Mouse (Mus musculus) olfactory bulb, adult 2 months (tissue): ENCODE data around the gene Asxl1. TPM values are rescaled to one million over a fixed set of nuclear protein-coding genes. Genes with fewer than 3 reads are reported as not detected.

Experiments used
- H3K27ac ChIP-seq: fragments of 200-500 bp; 2 replicates; pipeline ENCODE4 v1.5.1; 2012; ENCODE audit warnings: low read depth, low read length; ENCODE audit not compliant: insufficient read depth
- H3K4me1 ChIP-seq: fragments of 200-500 bp; 2 replicates; pipeline ENCODE4 v1.6.1; 2012; ENCODE audit warnings: low read length; ENCODE audit not compliant: control insufficient read depth, insufficient read depth
- H3K4me3 ChIP-seq: fragments of 200-500 bp; 2 replicates; pipeline ENCODE4 v1.5.1; 2012; ENCODE audit warnings: mild to moderate bottlenecking, low read depth, low read length, moderate library complexity; ENCODE audit not compliant: insufficient read depth
- CTCF ChIP-seq: fragments of 200-500 bp; IDR thresholded peaks from 2 replicates; pipeline ENCODE4 v1.5.1; 2012; ENCODE audit warnings: low read depth, mild to moderate bottlenecking, low read length, moderate library complexity; ENCODE audit not compliant: insufficient read depth
- POLR2A ChIP-seq: fragments of 200-500 bp; IDR thresholded peaks from 2 replicates; pipeline ENCODE4 v1.6.1; 2012; ENCODE audit warnings: mild to moderate bottlenecking, low read depth, low read length, moderate library complexity; ENCODE audit not compliant: insufficient read depth
- WGBS: fragments of 180-500 bp; shearing (Covaris S2); methylation state at CpG from one replicate; pipeline ENCODE4 v1.1.7; 2018; 5-methylcytosine and 5-hydroxymethylcytosine counted together
- polyA plus RNA-seq: library from polyadenylated mRNA; stranded (reverse); fragments of >200 nt; gene quantifications from 2 replicates; pipeline ENCODE4 v1.2.4, GENCODE M21; 2012; ENCODE audit warnings: low replicate concordance; ENCODE audit not compliant: missing spikeins, insufficient read depth, insufficient read length

Gene Asxl1
- polyA plus RNA-seq, 1 experiment, result 329 TPM

DNA sequence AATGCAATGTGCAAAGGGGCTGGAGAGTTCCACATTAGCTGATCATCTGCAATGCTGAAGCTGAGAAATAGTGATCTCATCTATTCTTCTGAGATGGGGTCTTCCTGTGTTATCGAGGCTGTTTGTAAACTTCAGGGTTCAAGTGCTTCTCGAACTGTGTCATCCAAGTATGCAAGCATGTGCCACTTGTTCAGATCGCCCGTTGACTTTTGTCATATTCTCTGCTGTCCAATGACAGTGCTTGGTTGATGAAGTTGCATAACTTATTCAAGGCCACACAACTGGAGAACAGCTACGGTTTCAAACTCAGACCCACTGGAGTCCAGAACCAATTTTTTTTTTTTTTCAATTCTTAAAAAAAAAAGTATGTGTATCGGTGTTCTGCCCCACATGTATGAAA lies 3.5 kb upstream of the Asxl1 start:
- WGBS, result 92% methylated on average over 6 of the region's 6 CpGs
- TF ChIP-seq POLR2A (no peak), CTCF (no peak)

DNA sequence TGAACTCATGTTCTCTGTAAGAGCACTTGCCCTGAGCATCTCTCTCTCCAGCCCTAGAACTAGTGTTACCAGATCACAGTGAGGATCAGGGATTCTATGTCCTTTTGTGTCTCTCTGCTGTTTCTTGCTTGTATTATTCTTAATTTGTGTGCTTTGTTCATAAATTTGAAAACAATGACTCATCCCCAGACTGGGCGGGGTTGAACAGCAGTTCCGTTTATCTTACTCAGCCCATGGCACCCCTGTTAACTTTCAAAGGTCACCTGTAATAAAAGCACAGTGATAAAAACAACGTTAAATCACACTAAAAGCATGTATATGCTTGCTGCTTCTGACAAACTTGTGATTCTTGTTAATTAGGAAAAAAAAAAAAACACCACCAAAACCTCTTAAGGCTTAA lies 3.0 kb upstream of the Asxl1 start:
- 40% methylated on average over 3 of the region's 3 CpGs for WGBS
- H3K27ac ChIP-seq, result no peak overlapping the region
- H3K4me1 ChIP-seq, result no peaks in the 10 kb centered on the region
- H3K4me3 ChIP-seq, result no peak overlapping the region
- no peak for TF ChIP-seq POLR2A
- TF ChIP-seq CTCF, result no peak

More for the DNA sequence above, 3.5 kb upstream of the Asxl1 start:
- no peak overlapping the region for H3K4me3 ChIP-seq
- no peaks in the 10 kb centered on the region for H3K4me1 ChIP-seq
- no peak overlapping the region for H3K27ac ChIP-seq

DNA sequence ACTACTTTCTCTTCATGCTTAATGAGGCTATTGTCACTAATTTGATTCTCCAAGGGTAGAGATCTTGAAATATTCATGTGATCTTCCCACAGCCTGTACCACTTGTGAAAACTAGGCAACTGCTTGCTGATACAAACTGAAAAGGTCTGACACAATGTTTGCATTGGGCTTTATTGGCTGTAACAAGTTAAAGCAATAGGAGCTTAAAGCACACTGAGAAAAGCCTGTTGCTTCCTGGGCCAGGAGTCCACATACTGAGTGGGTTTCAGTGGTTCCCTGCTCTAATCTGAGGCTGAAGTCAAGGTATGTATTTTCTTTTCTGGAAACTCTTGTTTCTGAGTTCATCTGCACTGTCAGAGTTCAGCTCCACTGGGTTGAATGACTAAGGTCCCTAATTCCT lies 2.4 kb upstream of the Asxl1 start:
- no peak overlapping the region for H3K27ac ChIP-seq
- TF ChIP-seq POLR2A, result no peak
- no peak for TF ChIP-seq CTCF
- no peak overlapping the region for H3K4me3 ChIP-seq
- no peaks in the 10 kb centered on the region for H3K4me1 ChIP-seq

DNA sequence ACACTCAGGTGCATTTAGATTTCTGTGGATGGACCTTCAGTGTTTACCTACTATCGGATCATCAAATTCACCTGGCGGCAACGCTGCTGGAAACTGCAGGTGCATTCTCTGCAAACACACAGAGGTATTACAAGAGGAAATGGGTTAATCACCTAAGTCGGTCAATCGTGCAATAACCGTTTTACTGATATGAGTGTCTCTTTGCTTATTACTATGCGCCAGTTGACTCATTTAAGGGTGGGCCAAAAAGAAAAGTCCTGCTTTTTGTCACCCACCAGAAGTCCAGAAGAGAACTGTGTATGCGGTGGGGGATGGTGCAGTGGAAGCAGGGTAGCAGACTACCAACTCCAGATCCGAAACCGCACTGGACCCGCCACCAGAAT lies 567 bp upstream of the Asxl1 start:
- peak overlapping the region; percentile 94 for H3K4me3 ChIP-seq
- H3K4me1 ChIP-seq, result no peaks in the 10 kb centered on the region
- 3% methylated on average over 11 of the region's 11 CpGs for WGBS
- no peak; the same call in 1 of the 2 replicates for TF ChIP-seq POLR2A
- no peak for TF ChIP-seq CTCF
- 0 out of 2 replicates have a peak overlapping the region, but pooled peaks have one; percentile 67 for H3K27ac ChIP-seq

DNA sequence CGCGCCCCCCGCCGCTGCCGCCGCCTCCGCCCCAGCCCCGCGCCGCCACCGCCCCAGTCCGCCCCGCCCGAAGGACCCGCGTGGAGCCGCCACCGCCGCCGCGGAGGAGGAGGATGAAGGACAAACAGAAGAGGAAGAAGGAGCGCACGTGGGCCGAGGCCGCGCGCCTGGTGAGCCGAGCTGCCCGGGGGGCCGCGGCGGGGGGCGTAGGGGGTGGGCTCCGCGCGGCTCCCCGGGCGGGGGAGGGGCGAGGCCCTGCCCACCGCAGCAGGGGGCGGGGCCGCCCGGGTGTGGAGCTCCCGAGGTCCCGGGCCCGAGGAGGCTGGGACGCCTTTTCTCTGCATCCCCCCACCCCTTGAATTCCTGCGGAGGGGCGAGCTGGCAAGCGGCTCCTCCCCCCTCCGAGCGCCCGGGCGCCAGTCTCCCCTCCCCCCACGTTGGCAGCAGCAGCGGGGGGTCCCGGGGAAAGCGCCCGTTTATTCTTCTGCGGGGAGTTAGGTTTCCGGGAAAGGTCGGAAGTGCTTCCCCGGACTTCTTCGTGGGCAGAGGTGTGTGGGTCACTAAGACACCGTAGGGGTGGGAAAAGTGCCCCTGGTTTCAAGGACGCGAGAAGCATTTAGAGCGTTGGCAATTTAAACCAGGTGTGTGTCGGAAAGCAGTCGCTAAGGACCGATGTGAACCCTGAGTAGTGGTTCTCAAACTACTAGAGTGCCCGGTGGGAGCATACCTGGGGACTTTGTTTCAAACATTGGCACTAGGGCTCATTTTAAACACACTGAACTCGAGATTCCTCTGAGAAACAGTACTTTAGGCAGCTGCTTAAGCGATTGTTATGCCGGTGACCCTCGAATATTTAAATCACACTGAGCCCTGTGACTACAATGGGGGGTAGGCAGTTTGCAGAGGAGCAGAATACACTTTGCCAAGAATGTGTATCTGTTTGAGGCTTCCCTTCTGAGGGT lies 873 bp downstream of the Asxl1 start:
- H3K4me3 ChIP-seq, result peak overlapping the region; percentile 94
- WGBS, result 1% methylated on average over 68 of the region's 76 CpGs
- no peaks in the 10 kb centered on the region for H3K4me1 ChIP-seq
- TF ChIP-seq POLR2A (0 out of 2 replicates have a peak, but pooled peaks have one; percentile 7), CTCF (no peak)
- H3K27ac ChIP-seq, result peak overlapping the region; percentile 38; the same call in 1 of the 2 replicates

DNA sequence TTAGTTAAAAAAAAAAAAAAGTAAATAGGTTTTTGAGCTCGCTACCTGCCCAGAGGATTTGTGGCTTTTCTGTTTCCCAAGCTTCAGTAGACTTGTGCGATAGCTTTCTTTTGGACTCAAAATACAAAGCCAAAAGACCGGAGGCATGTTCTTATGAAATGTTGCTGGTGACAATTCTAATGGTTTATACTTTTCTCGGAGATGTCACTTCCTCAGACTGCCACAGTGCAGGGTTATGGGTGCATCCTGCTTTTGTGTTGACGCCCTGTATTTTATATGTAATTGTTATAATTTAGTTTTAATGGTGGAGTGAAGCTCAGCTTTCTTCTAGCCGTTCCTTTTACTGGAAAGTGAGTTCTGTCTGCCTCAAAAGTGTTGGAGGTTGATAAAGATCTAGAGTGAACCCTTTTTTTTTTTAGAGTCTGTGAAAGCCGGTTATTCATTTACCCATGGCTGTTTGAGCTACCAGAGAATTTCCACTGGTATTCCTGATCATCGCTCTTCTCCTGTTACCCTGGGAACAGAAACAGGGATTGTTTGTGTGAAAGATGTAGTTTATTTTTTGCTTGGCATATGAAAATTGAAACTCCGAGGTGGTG lies 1.7 kb downstream of the Asxl1 start:
- TF ChIP-seq POLR2A (no peak), CTCF (no peak)
- 1% methylated on average over 9 of the region's 9 CpGs for whole genome bisulfite sequencing
- Histone ChIP-seq H3K27ac (peak overlapping the region; percentile 38; the same call in 1 of the 2 replicates), H3K4me3 (no peak overlapping the region), H3K4me1 (no peaks in the 10 kb centered on the region)

DNA sequence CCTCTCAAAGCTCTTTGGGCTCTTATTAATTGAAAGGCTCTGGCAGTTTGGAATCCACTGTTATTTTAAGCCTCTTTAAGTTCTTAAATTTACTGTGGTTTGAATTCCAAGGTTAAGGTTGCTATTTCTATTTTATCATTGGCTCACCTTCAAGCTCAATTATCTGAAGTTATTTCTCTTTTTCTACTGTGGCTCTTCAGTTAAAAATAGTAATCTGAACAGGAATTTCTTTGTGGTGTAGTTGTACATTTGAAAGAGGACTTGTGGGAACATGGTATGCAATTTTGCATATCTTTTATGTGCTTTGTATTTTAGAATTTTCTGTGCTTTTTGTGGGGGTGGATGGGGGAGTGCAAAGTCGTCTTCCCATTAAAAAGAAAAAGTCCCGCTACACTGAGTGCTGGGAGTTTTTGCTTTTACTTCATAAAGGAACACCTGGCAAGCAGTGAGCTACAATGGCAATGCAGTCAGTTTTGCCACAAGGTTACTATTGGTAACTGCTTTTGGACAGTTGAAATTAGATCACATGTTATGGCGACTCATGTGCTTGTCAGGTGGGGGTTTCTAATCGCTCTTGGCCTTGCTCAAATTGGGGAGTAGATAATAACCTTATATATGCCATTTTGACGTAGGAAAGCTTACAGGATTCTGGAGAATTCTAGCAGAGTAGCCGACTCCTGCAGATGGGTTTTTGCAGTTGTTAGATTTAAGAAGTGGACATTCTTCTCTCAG lies 2.6 kb downstream of the Asxl1 start:
- TF ChIP-seq POLR2A (no peak), CTCF (no peak)
- H3K27ac ChIP-seq, result no peak overlapping the region
- no peaks in the 10 kb centered on the region for H3K4me1 ChIP-seq
- 24% methylated on average over 6 of the region's 6 CpGs for WGBS
- H3K4me3 ChIP-seq, result no peak overlapping the region

DNA sequence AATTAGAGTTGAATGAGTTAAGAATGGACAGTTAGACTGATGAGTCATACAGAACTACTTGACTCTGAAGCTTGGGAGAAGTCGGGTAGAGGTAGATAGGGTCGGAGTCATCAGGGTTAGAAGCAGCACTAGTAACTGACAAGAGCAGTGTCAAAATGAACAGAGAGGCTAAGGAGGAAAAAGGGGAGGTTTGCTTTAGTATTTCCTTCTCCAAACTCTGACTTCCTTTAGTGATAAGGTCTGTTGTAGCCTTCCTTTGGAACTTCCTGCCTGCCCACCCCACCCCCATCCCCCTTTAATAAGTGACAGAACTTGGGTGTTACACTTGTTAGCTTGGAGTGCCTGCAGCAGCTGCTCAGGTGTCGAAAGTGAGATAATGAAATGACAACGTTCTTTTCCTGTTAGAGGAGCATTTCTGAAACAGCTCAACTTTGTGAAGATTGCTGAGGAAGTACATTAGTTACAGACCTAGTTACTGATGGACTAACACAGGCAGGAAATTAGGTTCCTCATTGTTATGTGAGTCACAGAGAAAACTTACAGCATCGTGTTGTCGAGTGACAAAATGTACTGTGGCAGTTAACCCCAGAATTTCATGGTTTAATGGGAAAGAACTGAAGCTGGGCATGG lies 5.0 kb downstream of the Asxl1 start:
- Histone ChIP-seq H3K27ac (no peak overlapping the region), H3K4me1 (no peaks in the 10 kb centered on the region), H3K4me3 (no peak overlapping the region)
- 36% methylated on average over 6 of the region's 6 CpGs for WGBS
- TF ChIP-seq POLR2A (no peak), CTCF (no peak)
